Mouse (Mus musculus) hindbrain, embryonic 16.5 days (tissue): ENCODE data around the gene Eps15. TPM values are rescaled to one million over a fixed set of nuclear protein-coding genes. Genes with fewer than 3 reads are reported as not detected.

Experiments used
- ATAC-seq: fragments of 200-750 bp; cut with Nextera tagmentation; 2 replicates; pipeline ENCODE4 v1.8.0; 2017; ENCODE audit warnings: moderate TSS enrichment, moderate library complexity
- H3K27ac ChIP-seq: fragments of 300-500 bp; sonication (generic); 2 replicates; pipeline ENCODE4 v1.5.1; 2014; ENCODE audit warnings: low read depth, mild to moderate bottlenecking, control low read depth, low read length, moderate library complexity
- H3K27me3 ChIP-seq: fragments of 300-500 bp; sonication (generic); replicated peaks from 2 replicates; pipeline ENCODE4 v1.6.1; 2014; ENCODE audit warnings: low read length; ENCODE audit not compliant: control insufficient read depth, insufficient read depth
- H3K36me3 ChIP-seq: fragments of 300-500 bp; sonication (generic); 2 replicates; pipeline ENCODE4 v1.6.1; 2014; ENCODE audit warnings: mild to moderate bottlenecking, low read length, moderate library complexity, mixed read lengths; ENCODE audit not compliant: control insufficient read depth, insufficient read depth
- H3K4me1 ChIP-seq: fragments of 300-500 bp; sonication (generic); 2 replicates; pipeline ENCODE4 v1.6.1; 2014; ENCODE audit warnings: low read depth, low read length; ENCODE audit not compliant: control insufficient read depth, insufficient read depth
- H3K4me2 ChIP-seq: fragments of 300-500 bp; sonication (generic); 2 replicates; pipeline ENCODE4 v1.6.1; 2014; ENCODE audit warnings: mild to moderate bottlenecking, low read length, control low read depth, moderate library complexity
- H3K4me3 ChIP-seq: fragments of 300-500 bp; sonication (generic); 2 replicates; pipeline ENCODE4 v1.5.1; 2014; ENCODE audit warnings: mild to moderate bottlenecking, low read length, control low read depth, moderate library complexity
- H3K9ac ChIP-seq: fragments of 300-500 bp; sonication (generic); 2 replicates; pipeline ENCODE4 v1.6.1; 2014; ENCODE audit warnings: low read depth, mild to moderate bottlenecking, control low read depth, low read length, moderate library complexity
- H3K9me3 ChIP-seq: fragments of 300-500 bp; sonication (generic); 2 replicates; pipeline ENCODE4 v1.6.1; 2014; ENCODE audit warnings: mild to moderate bottlenecking, low read length, moderate library complexity; ENCODE audit not compliant: control insufficient read depth
- WGBS: fragments of 180-500 bp; shearing (Covaris S2); extraction: QIAGEN DNeasy Blood & Tissue Kit; methylation state at CpG from one replicate; pipeline ENCODE4 v1.1.7; 2014; 5-methylcytosine and 5-hydroxymethylcytosine counted together
- polyA plus RNA-seq: library from polyadenylated mRNA; unstranded; fragments of >200 nt; fragmentation: Nextera tagmentation; extraction: Ambion mirVana; gene quantifications from 2 replicates; pipeline ENCODE4 v1.2.1, GENCODE M21; 2015

Eps15 gene
- polyA plus RNA-seq, 1 experiment from 2014 or later = 65.5 TPM

- no peaks in the 10 kb centered on the region for H3K36me3 ChIP-seq
- 44% methylated on average over 8 of the region's 8 CpGs for WGBS
- no peak overlapping the region for H3K4me3 ChIP-seq
- H3K27ac ChIP-seq = no peak overlapping the region
- peak overlapping the region; percentile 91; the same call in 1 of the 2 replicates for H3K4me2 ChIP-seq
- ATAC-seq = no peak
- no peaks in the 10 kb centered on the region for H3K27me3 ChIP-seq
- no peaks in the 10 kb centered on the region for H3K9me3 ChIP-seq
- no peak overlapping the region for H3K9ac ChIP-seq
- peaks cover 10% of the 10 kb centered on the region for H3K4me1 ChIP-seq
Observed at GRCm38 (mm10) chr4:109405415-109405814, 125.3 kb downstream of the Eps15 start.

GRCm38 (mm10) chr4:109406054-109406485, 126.0 kb downstream of the Eps15 start:
- peak; percentile 74 for ATAC-seq
- 11% methylated on average over 3 of the region's 3 CpGs for WGBS
- Histone ChIP-seq H3K4me2 (peak overlapping the region; percentile 91), H3K4me3 (peak overlapping the region; percentile 58), H3K4me1 (peaks cover 10% of the 10 kb centered on the region), H3K27me3 (no peaks in the 10 kb centered on the region), H3K9ac (peak overlapping the region; percentile 86), H3K36me3 (no peaks in the 10 kb centered on the region), H3K9me3 (no peaks in the 10 kb centered on the region), H3K27ac (peak overlapping the region; percentile 16)

GRCm38 (mm10) chr4:109406486-109407175, 126.6 kb downstream of the Eps15 start, which contains the start of gene Ttc39a:
TSS of gene Ttc39a (plus strand) at chr4:109406623.
- peaks cover 10% of the 10 kb centered on the region for H3K4me1 ChIP-seq
- peak within 1 kb of the TSS; percentile 16 for H3K27ac ChIP-seq
- H3K27me3 ChIP-seq = no peaks in the 10 kb centered on the region
- H3K4me2 ChIP-seq = peak within 1 kb of the TSS; percentile 91
- H3K4me3 ChIP-seq = peak within 1 kb of the TSS; percentile 58
- H3K36me3 ChIP-seq = no peaks in the 10 kb centered on the region
- no peaks in the 10 kb centered on the region for H3K9me3 ChIP-seq
- ATAC-seq = peak; percentile 79
- 0% methylated on average over 33 of the region's 56 CpGs for WGBS
- H3K9ac ChIP-seq = peak within 1 kb of the TSS; percentile 86

GRCm38 (mm10) chr4:109407176-109407520, 127.1 kb downstream of the Eps15 start:
- peak; percentile 34; the same call in 1 of the 2 replicates for ATAC-seq
- Histone ChIP-seq H3K9me3 (no peaks in the 10 kb centered on the region), H3K36me3 (no peaks in the 10 kb centered on the region), H3K27ac (no peak overlapping the region), H3K4me3 (peak overlapping the region; percentile 58), H3K9ac (peak overlapping the region; percentile 86), H3K4me1 (peaks cover 10% of the 10 kb centered on the region), H3K4me2 (peak overlapping the region; percentile 91), H3K27me3 (no peaks in the 10 kb centered on the region)
- 6% methylated on average over 9 of the region's 24 CpGs for WGBS

- Histone ChIP-seq H3K4me2 (peak overlapping the region; percentile 91; the same call in 1 of the 2 replicates), H3K4me3 (no peak overlapping the region), H3K36me3 (no peaks in the 10 kb centered on the region), H3K9ac (no peak overlapping the region), H3K27ac (no peak overlapping the region), H3K27me3 (no peaks in the 10 kb centered on the region), H3K9me3 (no peaks in the 10 kb centered on the region), H3K4me1 (peaks cover 10% of the 10 kb centered on the region)
- WGBS = 75% methylated on average over 9 of the region's 9 CpGs
- no peak for ATAC-seq
Observed at GRCm38 (mm10) chr4:109407701-109408485, 127.8 kb downstream of the Eps15 start.

GRCm38 (mm10) chr4:109410681-109411376, 130.8 kb downstream of the Eps15 start:
- H3K9me3 ChIP-seq = no peaks in the 10 kb centered on the region
- no peak overlapping the region for H3K4me2 ChIP-seq
- H3K36me3 ChIP-seq = no peaks in the 10 kb centered on the region
- no peaks in the 10 kb centered on the region for H3K27me3 ChIP-seq
- no peak overlapping the region for H3K4me3 ChIP-seq
- WGBS = 60% methylated on average over 9 of the region's 9 CpGs
- H3K9ac ChIP-seq = no peak overlapping the region
- no peak for ATAC-seq
- H3K4me1 ChIP-seq = peaks cover 8% of the 10 kb centered on the region
- H3K27ac ChIP-seq = no peak overlapping the region

GRCm38 (mm10) chr4:109411377-109411967, 131.4 kb downstream of the Eps15 start:
- no peaks in the 10 kb centered on the region for H3K9me3 ChIP-seq
- no peak overlapping the region for H3K27ac ChIP-seq
- H3K27me3 ChIP-seq = no peaks in the 10 kb centered on the region
- 93% methylated on average over 6 of the region's 6 CpGs for WGBS
- ATAC-seq = no peak
- no peak overlapping the region for H3K4me3 ChIP-seq
- no peak overlapping the region for H3K9ac ChIP-seq
- no peaks in the 10 kb centered on the region for H3K36me3 ChIP-seq
- H3K4me1 ChIP-seq = peaks cover 2% of the 10 kb centered on the region; the same call in 1 of the 2 replicates
- no peak overlapping the region for H3K4me2 ChIP-seq

GRCm38 (mm10) chr4:109412233-109412632, 132.2 kb downstream of the Eps15 start:
- H3K9me3 ChIP-seq = no peaks in the 10 kb centered on the region
- no peak overlapping the region for H3K27ac ChIP-seq
- H3K4me1 ChIP-seq = no peaks in the 10 kb centered on the region
- no peak for ATAC-seq
- H3K27me3 ChIP-seq = no peaks in the 10 kb centered on the region
- H3K9ac ChIP-seq = no peak overlapping the region
- H3K36me3 ChIP-seq = no peaks in the 10 kb centered on the region
- no peak overlapping the region for H3K4me3 ChIP-seq
- WGBS = 88% methylated on average over 5 of the region's 5 CpGs
- H3K4me2 ChIP-seq = no peak overlapping the region
